ENCODE assay signal across 22 mouse cellular contexts in the genomic region with DNA sequence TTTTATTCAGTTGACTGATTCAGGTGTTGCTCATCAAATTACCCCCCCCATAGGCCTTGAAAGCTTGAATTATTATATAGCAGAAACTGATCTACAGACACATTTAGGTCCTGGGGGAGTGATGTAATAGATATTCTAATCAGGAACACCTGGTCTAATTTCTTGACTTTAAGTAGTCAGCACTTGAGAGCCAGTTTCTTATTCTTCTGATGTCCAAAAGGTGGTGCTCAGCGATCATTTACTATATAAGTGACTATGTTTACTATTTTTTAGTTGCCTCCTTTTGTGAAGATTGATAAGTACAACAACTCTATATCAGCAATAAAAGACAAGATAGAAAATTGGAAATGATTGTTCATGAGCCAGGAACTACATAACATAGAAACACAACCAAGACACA.
DNase-seq lines count a peak whose midpoint lies in the region; ATAC-seq and TF ChIP-seq lines count a peak whose summit lies in the region.
"Had no signal": no experiment of that assay in that cellular context is flagged by ENCODE, and none has a peak within 500 bp of the region (broad histone marks: within the 10 kb centered on the region; RNA-seq: fewer than 3 reads in every experiment).

No protein-coding gene starts in this region.

- H3K9me3 ChIP-seq in intestine, postnatal 0 days (ENCODE audit: control insufficient read depth): no peaks in the 10 kb centered on the region
- no peaks in the 10 kb centered on the region for H3K9me3 ChIP-seq in intestine, embryonic 15.5 days
- no peaks in the 10 kb centered on the region for H3K9me3 ChIP-seq in CH12.LX (replicated peaks; ENCODE audit: low read length)
- no peaks in the 10 kb centered on the region for H3K9me3 ChIP-seq in stomach, postnatal 0 days (ENCODE audit: control insufficient read depth, low read length)
- H3K9me3 ChIP-seq: G1E; hindbrain, embryonic 12.5 days; limb, embryonic 13.5 days; liver, embryonic 12.5 days had no signal

- H3K9ac ChIP-seq in intestine, postnatal 0 days (ENCODE audit: low read depth, low read length): no peak overlapping the region
- H3K9ac ChIP-seq in intestine, embryonic 15.5 days: no peak overlapping the region
- no peak overlapping the region for H3K9ac ChIP-seq in CH12.LX (ENCODE audit: insufficient read depth, low read depth)
- no peak overlapping the region for H3K9ac ChIP-seq in stomach, postnatal 0 days (ENCODE audit: low read length)
- H3K9ac ChIP-seq: hindbrain, embryonic 12.5 days; limb, embryonic 13.5 days; liver, embryonic 12.5 days; liver, postnatal 0 days had no signal

- H3K4me1 ChIP-seq in intestine, postnatal 0 days (replicated peaks; ENCODE audit: control insufficient read depth, insufficient read depth, low read length): no peaks in the 10 kb centered on the region
- H3K4me1 ChIP-seq in intestine, embryonic 15.5 days (replicated peaks): no peaks in the 10 kb centered on the region
- H3K4me1 ChIP-seq in CH12.LX (ENCODE audit: control insufficient read depth in 1 of 2, insufficient read depth in 2 of 2): no peaks in the 10 kb centered on the region
- H3K4me1 ChIP-seq in stomach, postnatal 0 days (replicated peaks; ENCODE audit: control insufficient read depth, insufficient read depth): no peaks in the 10 kb centered on the region
- H3K4me1 ChIP-seq: hindbrain, embryonic 12.5 days had no signal

- WGBS in intestine, postnatal 0 days: 84% methylated on average over 1 of the region's 1 CpGs
- WGBS in intestine, embryonic 15.5 days: 80% methylated on average over 1 of the region's 1 CpGs
- WGBS in stomach, postnatal 0 days: 83% methylated on average over 1 of the region's 1 CpGs

- no peak overlapping the region for H3K4me2 ChIP-seq in intestine, postnatal 0 days (replicated peaks; ENCODE audit: low read depth)
- no peak overlapping the region for H3K4me2 ChIP-seq in intestine, embryonic 15.5 days (replicated peaks)
- no peak overlapping the region for H3K4me2 ChIP-seq in CH12.LX (ENCODE audit: insufficient read depth, low read depth, poor library complexity, severe bottlenecking)
- no peak overlapping the region for H3K4me2 ChIP-seq in stomach, postnatal 0 days (replicated peaks; ENCODE audit: low read depth)
- H3K4me2 ChIP-seq: hindbrain, embryonic 12.5 days; limb, embryonic 13.5 days; liver, embryonic 12.5 days; midbrain, embryonic 11.5 days had no signal

- peak; percentile 33 for TF ChIP-seq RAD21 in CH12.LX (IDR thresholded peaks at IDR 0.05; ENCODE audit: low read depth, low read length)

- in situ Hi-C loops in CH12.LX (cut with MboI; ENCODE audit: low pct_ligation_motif_present, low pct_unique_long_range_greater_than_20kb, low sequenced_read_pairs): no loop called here

- no peaks in the 10 kb centered on the region for H3K27me3 ChIP-seq in intestine, postnatal 0 days (replicated peaks; ENCODE audit: control insufficient read depth, insufficient read depth, low read length)
- no peaks in the 10 kb centered on the region for H3K27me3 ChIP-seq in intestine, embryonic 15.5 days (replicated peaks)
- no peaks in the 10 kb centered on the region for H3K27me3 ChIP-seq in CH12.LX (replicated peaks)
- no peaks in the 10 kb centered on the region for H3K27me3 ChIP-seq in stomach, postnatal 0 days (ENCODE audit: control insufficient read depth, insufficient read depth, low read length)
- H3K27me3 ChIP-seq: hindbrain, embryonic 12.5 days; limb, embryonic 13.5 days; liver, embryonic 12.5 days had no signal

- dilution Hi-C loops in CH12.LX (cut with MboI; ENCODE audit: extremely low pct_ligation_motif_present, extremely low pct_unique_long_range_greater_than_20kb, low sequenced_read_pairs): no loop called here

- peak; percentile 36; the same call in 1 of the 2 replicates for TF ChIP-seq CTCF in intestine, postnatal 0 days (IDR thresholded peaks at IDR 0.05; ENCODE audit: low read depth)
- TF ChIP-seq CTCF in layer of hippocampus, adult 2 months (conservative IDR thresholded peaks at IDR 0.05): peak; percentile 61
- TF ChIP-seq CTCF in CH12.LX (conservative IDR thresholded peaks at IDR 0.05 in 1 of 2, IDR thresholded peaks at IDR 0.05 in 1 of 2; ENCODE audit: low read depth in 2 of 2, low read length in 2 of 2): peak in 1 of 2 experiments; percentile 21; a peak in 1 of 4 replicates
- TF ChIP-seq CTCF in stomach, postnatal 0 days (IDR thresholded peaks at IDR 0.05; ENCODE audit: low read depth): peak; percentile 33

- H3K4me3 ChIP-seq in intestine, postnatal 0 days (ENCODE audit: low read depth, low read length): no peak overlapping the region
- H3K4me3 ChIP-seq in intestine, embryonic 15.5 days (replicated peaks): no peak overlapping the region
- no peak overlapping the region for H3K4me3 ChIP-seq in layer of hippocampus, adult 2 months
- no peak overlapping the region for H3K4me3 ChIP-seq in CH12.LX (replicated peaks in 1 of 3; ENCODE audit: low read depth in 2 of 3, low read length in 2 of 3, poor library complexity in 1 of 3)
- no peak overlapping the region for H3K4me3 ChIP-seq in stomach, postnatal 0 days (ENCODE audit: low read depth, low read length)
- H3K4me3 ChIP-seq: erythroblast, embryonic 14.5 days; hindbrain, embryonic 12.5 days; limb, embryonic 13.5 days; liver, embryonic 12.5 days had no signal

- no peaks in the 10 kb centered on the region for H3K79me2 ChIP-seq in CH12.LX (replicated peaks; ENCODE audit: control insufficient read depth, extremely low read depth, insufficient read depth, poor library complexity, severe bottlenecking)

- no peak for TF ChIP-seq EP300 in CH12.LX (IDR thresholded peaks at IDR 0.05; ENCODE audit: low read length)
- TF ChIP-seq EP300 in stomach, postnatal 0 days (optimal IDR thresholded peaks at IDR 0.05): no peak

- no peak for ATAC-seq in intestine, postnatal 0 days
- no peak for ATAC-seq in intestine, embryonic 15.5 days
- no peak for ATAC-seq in stomach, postnatal 0 days (ENCODE audit: low FRiP score, low TSS enrichment)
- ATAC-seq: forebrain, embryonic 16.5 days; liver, embryonic 12.5 days; liver, postnatal 0 days; Patski had no signal

- H3K36me3 ChIP-seq in intestine, postnatal 0 days (ENCODE audit: control insufficient read depth, insufficient read depth): no peaks in the 10 kb centered on the region
- H3K36me3 ChIP-seq in intestine, embryonic 15.5 days: no peaks in the 10 kb centered on the region
- no peaks in the 10 kb centered on the region for H3K36me3 ChIP-seq in CH12.LX (replicated peaks in 1 of 2; ENCODE audit: control insufficient read depth in 1 of 2, insufficient read depth in 1 of 2, low read length in 1 of 2)
- H3K36me3 ChIP-seq in stomach, postnatal 0 days (ENCODE audit: control insufficient read depth, insufficient read depth, low read length): no peaks in the 10 kb centered on the region
- H3K36me3 ChIP-seq: G1E; hindbrain, embryonic 12.5 days; limb, embryonic 13.5 days; liver, embryonic 12.5 days had no signal

- no peak overlapping the region for H3K27ac ChIP-seq in intestine, postnatal 0 days (ENCODE audit: low read depth, low read length)
- H3K27ac ChIP-seq in intestine, embryonic 15.5 days: no peak overlapping the region
- no peak overlapping the region for H3K27ac ChIP-seq in layer of hippocampus, adult 2 months
- no peak overlapping the region for H3K27ac ChIP-seq in CH12.LX (ENCODE audit: insufficient read depth, low read depth)
- no peak overlapping the region for H3K27ac ChIP-seq in stomach, postnatal 0 days (replicated peaks)
- H3K27ac ChIP-seq: hindbrain, embryonic 12.5 days; limb, embryonic 13.5 days; liver, embryonic 12.5 days had no signal

- no peak for DNase-seq in layer of hippocampus, adult 2 months (ENCODE audit: low spot score in 2 of 2)
- DNase-seq in layer of hippocampus, postnatal 25 days (ENCODE audit: extremely low spot score in 1 of 2, low spot score in 1 of 2): no peak
- DNase-seq in CH12.LX (ENCODE audit: extremely low read depth): no peak
- no peak for DNase-seq in stomach, postnatal 0 days (ENCODE audit: low spot score)
- DNase-seq: adrenal gland, postnatal 10 days; cerebellum, adult 9-10 months; cerebellum, postnatal 36 days; embryo, embryonic 11 days; kidney, adult 11 months; kidney, postnatal 36 days; liver, postnatal 0 days; lung, postnatal 36 days had no signal

- no peak for TF ChIP-seq POLR2A in CH12.LX (IDR thresholded peaks at IDR 0.05; ENCODE audit: low read depth, low read length)

TF ChIP-seq in CH12.LX, 34 proteins besides CTCF, POLR2A, EP300 and RAD21:
- TF ChIP-seq CHD1 (IDR thresholded peaks at IDR 0.05; ENCODE audit: low read depth, low read length) (no peak), NRF1 (IDR thresholded peaks at IDR 0.05; ENCODE audit: low read depth, low read length) (no peak), ZNF384 (IDR thresholded peaks at IDR 0.05; ENCODE audit: low read depth, low read length) (no peak), SMC3 (IDR thresholded peaks at IDR 0.05; ENCODE audit: low read depth, low read length) (no peak), KAT2A (IDR thresholded peaks at IDR 0.05; ENCODE audit: insufficient replicate concordance, low read length) (no peak), ZKSCAN1 (IDR thresholded peaks at IDR 0.05; ENCODE audit: borderline replicate concordance, low read depth, low read length) (no peak), MAX (IDR thresholded peaks at IDR 0.05; ENCODE audit: low read length) (no peak), POLR2AphosphoS2 (IDR thresholded peaks at IDR 0.05; ENCODE audit: low read depth, low read length) (no peak), UBTF (IDR thresholded peaks at IDR 0.05; ENCODE audit: low read depth, low read length) (no peak), MAZ (IDR thresholded peaks at IDR 0.05; ENCODE audit: low read depth, low read length) (no peak), ETS1 (conservative IDR thresholded peaks at IDR 0.05; ENCODE audit: low read depth, low read length) (no peak), MYC (IDR thresholded peaks at IDR 0.05; ENCODE audit: low read depth, low read length) (no peak), JUND (conservative IDR thresholded peaks at IDR 0.05; ENCODE audit: low read depth, low read length) (no peak)
